Mouse (Mus musculus) hindbrain, postnatal 0 days (tissue): ENCODE measurements at regions not wholly inside any gene's neighbourhood (a gene's known extent, or its start where the extent isn't known, plus 50 kb on each side); places are given as distances from the start of the nearest gene placed in this dataset.

Experiments
- ATAC-seq: fragments of 200-750 bp; cut with Nextera tagmentation; 2 replicates; pipeline ENCODE4 v1.8.0; 2017; ENCODE audit warnings: mild to moderate bottlenecking, moderate TSS enrichment, moderate library complexity
- DNase-seq: peaks from one replicate; pipeline ENCODE4 v3.0.0-alpha.2; 2015; ENCODE audit warnings: low spot score
- H3K27ac ChIP-seq: fragments of 300-500 bp; sonication (generic); 2 replicates; pipeline ENCODE4 v1.5.1; 2014; ENCODE audit warnings: mild to moderate bottlenecking
- H3K27me3 ChIP-seq: fragments of 300-500 bp; sonication (generic); 2 replicates; pipeline ENCODE4 v1.6.1; 2014; ENCODE audit warnings: low read length, mixed read lengths; ENCODE audit not compliant: insufficient read depth
- H3K36me3 ChIP-seq: fragments of 300-500 bp; sonication (generic); 2 replicates; pipeline ENCODE4 v1.6.1; 2014; ENCODE audit warnings: low read length, mixed read lengths; ENCODE audit not compliant: insufficient read depth
- H3K4me1 ChIP-seq: fragments of 300-500 bp; sonication (generic); 2 replicates; pipeline ENCODE4 v1.6.1; 2014; ENCODE audit warnings: antibody characterized with exemption, low read length, mixed read lengths; ENCODE audit not compliant: insufficient read depth
- H3K4me2 ChIP-seq: fragments of 300-500 bp; sonication (generic); 2 replicates; pipeline ENCODE4 v1.6.1; 2014; ENCODE audit warnings: low read depth, mild to moderate bottlenecking, low read length, moderate library complexity, mixed read lengths
- H3K4me3 ChIP-seq: fragments of 300-500 bp; sonication (generic); 2 replicates; pipeline ENCODE4 v1.5.1; 2014; ENCODE audit warnings: low read length
- H3K9ac ChIP-seq: fragments of 300-500 bp; sonication (generic); replicated peaks from 2 replicates; pipeline ENCODE4 v1.6.1; 2014; ENCODE audit warnings: mild to moderate bottlenecking, low read length, moderate library complexity, mixed read lengths
- H3K9me3 ChIP-seq: fragments of 300-500 bp; sonication (generic); 2 replicates; pipeline ENCODE4 v1.6.1; 2016; ENCODE audit warnings: low read length, mixed read lengths
- CTCF ChIP-seq: IDR thresholded peaks from 2 replicates; pipeline ENCODE4 v1.5.1; 2016; ENCODE audit warnings: antibody characterized with exemption, control low read depth, low read depth
- WGBS: fragments of 180-500 bp; shearing (Covaris S2); extraction: QIAGEN DNeasy Blood & Tissue Kit; methylation state at CpG from one replicate; pipeline ENCODE4 v1.1.7; 2014; 5-methylcytosine and 5-hydroxymethylcytosine counted together

- ATAC-seq = no peak
- no peaks in the 10 kb centered on the region for H3K4me1 ChIP-seq
- H3K27me3 ChIP-seq = no peaks in the 10 kb centered on the region
- WGBS = 76% methylated on average over 20 of the region's 20 CpGs
- H3K4me3 ChIP-seq = no peak overlapping the region
- no peaks in the 10 kb centered on the region for H3K9me3 ChIP-seq
- no peak overlapping the region for H3K9ac ChIP-seq
- no peak for TF ChIP-seq CTCF
- no peaks in the 10 kb centered on the region for H3K36me3 ChIP-seq
- no peak overlapping the region for H3K4me2 ChIP-seq
- DNase-seq = no peak
- no peak overlapping the region for H3K27ac ChIP-seq
These were observed 190.3 kb upstream of the Ipo5 start for GRCm38 (mm10) chr14:120720464-120721445.

DNA sequence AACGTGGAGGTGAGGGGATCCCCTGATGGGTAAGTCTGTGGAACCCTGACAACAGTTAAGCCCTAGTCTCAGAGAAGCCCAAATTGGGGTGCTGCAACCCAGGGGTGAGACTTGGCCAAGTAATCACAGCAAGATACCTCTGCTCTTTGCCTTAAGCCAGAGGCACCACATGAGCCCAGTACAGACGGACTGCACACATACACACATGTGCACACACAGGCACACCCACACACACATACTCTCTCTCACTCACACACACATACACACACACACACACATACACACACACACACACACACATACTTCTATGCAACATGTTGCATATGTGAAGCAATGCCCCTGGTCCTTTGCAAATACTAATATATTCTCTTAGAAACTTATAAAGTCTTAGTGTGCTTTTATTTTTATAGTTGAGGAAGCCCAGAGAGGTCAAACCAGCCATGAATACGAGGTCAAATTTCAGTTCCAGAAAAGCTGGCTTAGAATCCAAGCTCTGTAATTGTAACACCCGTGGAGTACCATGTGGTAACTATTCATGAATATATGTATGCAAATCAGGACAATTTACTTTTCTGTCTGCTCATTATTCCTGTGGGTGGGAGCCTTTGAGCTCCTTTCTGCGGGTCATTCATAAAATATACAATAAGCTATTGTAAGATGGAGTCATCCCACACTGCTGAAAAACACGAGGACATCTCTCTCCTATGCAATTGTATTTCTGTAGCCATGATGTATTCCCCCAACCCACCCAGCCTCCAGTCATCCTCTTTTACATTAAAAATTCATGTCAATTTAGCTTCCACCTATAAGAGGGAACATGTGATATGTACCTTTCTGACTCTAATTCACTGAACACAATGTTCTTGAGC is 189.2 kb upstream of the Ipo5 start:
- Histone ChIP-seq H3K4me2 (no peak overlapping the region), H3K27me3 (no peaks in the 10 kb centered on the region), H3K9ac (no peak overlapping the region), H3K9me3 (no peaks in the 10 kb centered on the region), H3K4me1 (no peaks in the 10 kb centered on the region), H3K27ac (no peak overlapping the region), H3K36me3 (no peaks in the 10 kb centered on the region), H3K4me3 (no peak overlapping the region)
- DNase-seq (no peak), ATAC-seq (no peak)
- no peak for TF ChIP-seq CTCF
- 37% methylated on average over 6 of the region's 6 CpGs for WGBS

DNA sequence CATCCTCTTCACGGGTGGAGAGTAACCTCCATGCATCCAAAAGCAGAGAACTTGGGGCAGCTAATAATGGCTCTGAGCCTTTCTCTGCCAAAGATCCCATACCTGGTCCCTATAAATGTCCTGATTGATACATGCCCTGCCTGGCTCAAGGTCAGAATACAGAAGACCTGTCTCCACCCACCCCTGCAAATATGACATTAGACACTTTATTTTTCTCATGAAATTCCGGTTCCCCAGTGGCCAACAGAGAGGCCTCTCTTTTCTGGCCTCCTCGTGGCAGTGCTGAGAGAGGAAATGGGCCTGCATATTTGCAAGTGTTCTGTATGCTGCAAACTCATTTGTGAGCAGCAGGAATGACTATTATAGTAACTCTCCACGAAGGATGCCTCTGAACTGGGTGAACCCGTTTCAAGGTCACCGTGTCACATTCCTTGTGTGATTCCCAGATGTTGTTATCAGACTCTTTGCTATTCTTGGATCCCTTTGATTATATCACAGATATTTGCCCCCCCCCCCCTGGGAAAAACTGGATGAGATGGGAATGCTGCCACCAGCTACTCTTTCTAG is 188.4 kb upstream of the Ipo5 start:
- Histone ChIP-seq H3K9ac (no peak overlapping the region), H3K4me3 (no peak overlapping the region), H3K4me1 (no peaks in the 10 kb centered on the region), H3K9me3 (no peaks in the 10 kb centered on the region), H3K27me3 (no peaks in the 10 kb centered on the region), H3K4me2 (no peak overlapping the region), H3K27ac (no peak overlapping the region), H3K36me3 (no peaks in the 10 kb centered on the region)
- no peak for TF ChIP-seq CTCF
- DNase-seq (no peak), ATAC-seq (no peak)
- 61% methylated on average over 6 of the region's 6 CpGs for WGBS

GRCm38 (mm10) chr14:120728107-120728506 is 182.9 kb upstream of the Ipo5 start:
- no peak for DNase-seq
- H3K4me1 ChIP-seq = no peaks in the 10 kb centered on the region
- H3K4me3 ChIP-seq = no peak overlapping the region
- no peak for TF ChIP-seq CTCF
- no peak overlapping the region for H3K9ac ChIP-seq
- 87% methylated on average over 10 of the region's 10 CpGs for WGBS
- H3K27ac ChIP-seq = no peak overlapping the region
- H3K4me2 ChIP-seq = no peak overlapping the region
- no peak for ATAC-seq
- no peaks in the 10 kb centered on the region for H3K9me3 ChIP-seq
- no peaks in the 10 kb centered on the region for H3K36me3 ChIP-seq
- no peaks in the 10 kb centered on the region for H3K27me3 ChIP-seq

- H3K27ac ChIP-seq = no peak overlapping the region
- ATAC-seq = no peak
- no peak overlapping the region for H3K9ac ChIP-seq
- no peaks in the 10 kb centered on the region for H3K27me3 ChIP-seq
- WGBS = 49% methylated on average over 3 of the region's 3 CpGs
- no peak overlapping the region for H3K4me2 ChIP-seq
- H3K4me1 ChIP-seq = no peaks in the 10 kb centered on the region
- DNase-seq = no peak
- no peaks in the 10 kb centered on the region for H3K36me3 ChIP-seq
- H3K9me3 ChIP-seq = no peaks in the 10 kb centered on the region
- no peak for TF ChIP-seq CTCF
- no peak overlapping the region for H3K4me3 ChIP-seq
These were observed 180.8 kb upstream of the Ipo5 start for GRCm38 (mm10) chr14:120730226-120730625.

- WGBS = 76% methylated on average over 7 of the region's 7 CpGs
- H3K4me2 ChIP-seq = no peak overlapping the region
- DNase-seq = no peak
- ATAC-seq = no peak
- no peaks in the 10 kb centered on the region for H3K4me1 ChIP-seq
- H3K9ac ChIP-seq = no peak overlapping the region
- no peak overlapping the region for H3K27ac ChIP-seq
- no peak overlapping the region for H3K4me3 ChIP-seq
- H3K27me3 ChIP-seq = no peaks in the 10 kb centered on the region
- no peaks in the 10 kb centered on the region for H3K9me3 ChIP-seq
- H3K36me3 ChIP-seq = no peaks in the 10 kb centered on the region
- no peak for TF ChIP-seq CTCF
These were observed 179.2 kb upstream of the Ipo5 start for GRCm38 (mm10) chr14:120731679-120732281.
